Mouse (Mus musculus): Measurements from ENCODE around the gene Tmem179b. TPM values are rescaled to one million over a fixed set of nuclear protein-coding genes. Genes with fewer than 3 reads are reported as not detected.
"Not testable (repeated sequence)": the region's sequence is repeated elsewhere in the genome, so short reads cannot be mapped to it uniquely, and the experiment has no call there.

Gene Tmem179b
- polyA plus RNA-seq, 1 experiment from 2014 or later = 32.4 TPM

DNA sequence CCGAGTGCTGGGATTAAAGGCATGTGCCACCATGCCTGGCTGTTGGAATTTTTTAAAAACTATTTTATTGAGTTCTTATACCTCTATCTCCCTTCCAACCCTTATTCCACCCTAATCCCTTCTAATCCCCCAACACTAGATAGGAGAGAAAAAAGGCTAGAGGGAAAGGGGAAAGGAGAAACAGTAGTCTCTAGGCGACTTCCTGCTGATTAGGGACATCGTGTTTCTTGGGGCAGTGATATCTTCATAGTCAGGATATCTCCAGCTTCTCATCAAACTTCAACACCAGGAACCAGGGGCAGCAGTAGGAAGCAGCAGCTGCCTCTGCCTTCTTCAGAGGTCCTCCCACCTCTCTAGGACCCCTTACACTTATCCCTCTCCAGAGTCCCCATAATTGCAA is 39.9 kb downstream of the Tmem179b start:
- H3K27ac ChIP-seq (replicated peaks; ENCODE audit: low read depth, low read length) = no peak overlapping the region
- 0 out of 2 replicates have a peak, but pooled peaks cover 3% of the 10 kb centered on the region for H3K4me1 ChIP-seq (ENCODE audit: control insufficient read depth, insufficient read depth, low read length)
- ATAC-seq (ENCODE audit: low FRiP score, low TSS enrichment) (no peak), DNase-seq (no peak)
- H3K36me3 ChIP-seq (ENCODE audit: control insufficient read depth, insufficient read depth, low read length) = peaks cover 15% of the 10 kb centered on the region
- H3K4me3 ChIP-seq (replicated peaks; ENCODE audit: low read depth, low read length) = no peak overlapping the region
- no peaks in the 10 kb centered on the region for H3K9me3 ChIP-seq (ENCODE audit: control insufficient read depth, low read length)
- WGBS = 85% methylated on average over 3 of the region's 3 CpGs
- H3K9ac ChIP-seq (replicated peaks; ENCODE audit: low read length) = no peak overlapping the region
- H3K4me2 ChIP-seq (ENCODE audit: low read length) = no peak overlapping the region
- H3K27me3 ChIP-seq (ENCODE audit: control insufficient read depth, insufficient read depth, low read length) = no peaks in the 10 kb centered on the region

DNA sequence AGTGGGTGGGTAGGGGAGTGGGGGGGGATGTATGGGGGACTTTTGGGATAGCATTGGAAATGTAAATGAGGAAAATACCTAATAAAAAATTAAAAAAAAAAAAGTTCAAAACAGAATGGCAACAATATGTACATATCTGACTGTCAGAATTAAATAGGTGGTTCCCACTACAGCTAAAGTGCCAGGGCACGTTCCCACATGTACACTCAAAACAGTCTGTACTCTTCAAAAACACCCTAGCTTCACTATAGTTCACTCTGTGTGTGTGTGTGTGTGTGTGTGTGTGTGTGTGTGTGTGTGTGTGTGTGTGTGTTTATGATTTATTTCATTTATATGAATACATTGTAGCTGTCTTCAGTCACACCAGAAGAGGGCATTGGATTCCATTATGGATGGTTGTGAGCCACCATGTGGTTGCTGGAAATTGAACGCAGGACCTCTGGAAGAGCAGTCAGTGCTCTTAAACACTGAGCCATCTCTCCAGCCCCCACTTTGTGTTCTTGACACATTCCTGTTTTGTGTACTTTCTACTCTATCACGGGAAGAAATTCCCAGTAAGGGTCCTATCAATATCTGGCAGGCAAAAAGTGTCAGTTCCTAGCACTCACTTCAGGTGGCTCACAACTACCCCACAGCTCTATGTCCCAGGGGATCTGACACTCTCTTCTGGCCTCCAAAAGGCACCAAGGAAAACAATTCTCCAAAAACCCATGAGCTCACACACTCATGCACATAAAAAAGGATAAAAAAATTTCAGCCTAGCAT is 45.8 kb downstream of the Tmem179b start:
- not testable (repeated sequence) for H3K27ac ChIP-seq (replicated peaks; ENCODE audit: low read depth, low read length); ATAC-seq (ENCODE audit: low FRiP score, low TSS enrichment); H3K4me3 ChIP-seq (replicated peaks; ENCODE audit: low read depth, low read length); DNase-seq; H3K9ac ChIP-seq (replicated peaks; ENCODE audit: low read length); H3K4me2 ChIP-seq (ENCODE audit: low read length); H3K9me3 ChIP-seq (ENCODE audit: control insufficient read depth, low read length); H3K27me3 ChIP-seq (ENCODE audit: control insufficient read depth, insufficient read depth, low read length)
- H3K36me3 ChIP-seq (ENCODE audit: control insufficient read depth, insufficient read depth, low read length) = peaks cover 28% of the 10 kb centered on the region
- WGBS = 57% methylated on average over 3 of the region's 3 CpGs
- H3K4me1 ChIP-seq (ENCODE audit: control insufficient read depth, insufficient read depth, low read length) = peaks cover 19% of the 10 kb centered on the region

DNA sequence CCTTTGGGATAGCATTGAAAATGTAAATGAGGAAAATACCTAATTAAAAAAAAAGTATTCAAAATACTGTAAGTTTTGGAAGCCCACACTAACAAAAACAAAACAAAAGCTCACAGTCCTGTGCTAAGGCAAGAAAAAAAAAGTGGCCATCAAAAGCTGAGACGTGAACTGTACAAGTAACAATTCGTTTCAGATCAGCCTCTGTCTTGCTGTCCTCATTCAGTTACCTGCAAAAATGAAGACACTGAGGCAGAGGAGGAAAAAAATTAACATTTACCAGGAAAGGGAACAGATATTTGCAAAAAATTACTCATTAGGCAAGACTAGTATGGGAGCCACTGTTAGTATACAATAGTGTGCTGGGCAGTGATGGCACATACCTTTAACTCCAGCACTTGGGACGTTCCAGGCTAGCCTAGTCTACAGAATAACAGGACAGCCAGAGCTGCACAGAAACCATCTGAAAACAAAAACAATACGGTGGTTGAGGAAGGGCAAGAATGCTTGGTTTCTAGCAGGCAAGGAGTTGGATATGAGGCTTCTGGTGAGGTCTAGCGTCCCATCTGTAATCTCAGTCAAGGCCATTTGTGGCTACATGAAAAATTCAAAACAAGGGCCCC is 46.7 kb downstream of the Tmem179b start:
- Histone ChIP-seq H3K27me3 (ENCODE audit: control insufficient read depth, insufficient read depth, low read length) (no peaks in the 10 kb centered on the region), H3K9ac (replicated peaks; ENCODE audit: low read length) (no peak overlapping the region), H3K9me3 (ENCODE audit: control insufficient read depth, low read length) (no peaks in the 10 kb centered on the region), H3K4me2 (ENCODE audit: low read length) (no peak overlapping the region), H3K4me3 (replicated peaks; ENCODE audit: low read depth, low read length) (no peak overlapping the region), H3K36me3 (ENCODE audit: control insufficient read depth, insufficient read depth, low read length) (peaks cover 28% of the 10 kb centered on the region), H3K4me1 (ENCODE audit: control insufficient read depth, insufficient read depth, low read length) (peaks cover 19% of the 10 kb centered on the region), H3K27ac (replicated peaks; ENCODE audit: low read depth, low read length) (no peak overlapping the region)
- ATAC-seq (ENCODE audit: low FRiP score, low TSS enrichment) (no peak), DNase-seq (no peak)
- 37% methylated on average over 5 of the region's 5 CpGs for WGBS

DNA sequence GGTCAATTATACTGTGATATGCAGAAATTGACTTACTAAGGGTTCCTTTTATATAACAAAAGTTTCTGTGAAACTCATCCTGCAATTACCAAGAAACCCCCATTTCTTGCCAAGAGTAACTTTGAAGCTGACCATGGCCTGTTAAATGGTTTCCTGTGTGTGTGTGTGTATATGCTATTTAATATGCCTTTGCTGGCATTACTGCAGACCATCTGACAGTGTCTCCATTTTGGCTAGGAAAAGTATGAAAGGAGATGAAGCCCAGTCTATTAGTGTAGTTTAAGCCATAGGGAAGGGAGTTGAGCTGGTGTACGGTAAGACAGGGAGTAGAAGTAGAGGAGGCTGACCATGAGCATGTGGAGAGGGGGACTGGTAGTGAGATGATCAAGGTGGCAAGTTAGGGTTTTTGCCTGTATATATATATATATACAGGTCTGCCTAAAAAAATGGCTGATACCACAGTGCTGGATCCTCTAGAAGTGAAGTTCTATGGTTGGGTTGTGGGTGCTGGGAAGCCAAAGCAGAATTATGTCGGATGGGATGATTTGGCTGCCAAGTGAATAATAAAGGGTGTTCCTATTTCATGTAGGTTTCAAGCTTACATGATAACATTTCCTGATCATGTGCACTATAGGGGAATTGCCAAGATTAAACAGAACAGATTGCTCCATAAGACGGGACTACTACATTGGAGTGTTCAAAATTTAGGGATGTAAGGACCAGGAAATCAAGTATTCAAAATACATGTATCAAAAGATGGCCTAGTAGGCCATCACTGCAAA is 47.5 kb downstream of the Tmem179b start:
- no peak for ATAC-seq (ENCODE audit: low FRiP score, low TSS enrichment)

DNA sequence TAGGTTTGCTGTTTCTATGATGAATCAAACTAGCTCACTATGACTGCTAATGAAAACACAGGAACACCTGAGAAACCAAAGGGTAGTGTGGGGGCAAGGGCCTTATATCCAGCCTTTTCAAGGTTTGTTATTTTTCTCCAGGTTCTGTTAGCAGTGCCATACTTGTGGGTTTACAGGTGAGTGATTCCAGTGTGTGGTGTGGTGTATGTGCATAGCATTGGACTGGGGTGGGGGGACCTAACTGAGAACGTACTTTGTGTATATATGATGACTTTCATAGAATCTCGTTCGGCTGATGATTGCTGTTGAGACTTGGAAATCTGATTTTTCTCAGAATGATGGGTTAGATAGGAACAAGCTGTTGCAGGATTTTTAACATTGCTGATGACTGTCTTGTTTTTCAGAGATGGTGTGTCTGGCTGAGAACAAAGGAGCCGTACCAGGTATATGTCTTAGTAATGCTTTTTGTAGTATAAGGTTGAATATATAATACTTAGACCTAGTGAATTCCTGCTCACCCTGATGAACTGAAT is 49.1 kb downstream of the Tmem179b start:
- H3K4me3 ChIP-seq (replicated peaks; ENCODE audit: low read depth, low read length) = peak overlapping the region; percentile 56
- H3K9ac ChIP-seq (replicated peaks; ENCODE audit: low read length) = peak overlapping the region; percentile 75; the same call in 1 of the 2 replicates
- peak overlapping the region; percentile 84 for H3K4me2 ChIP-seq (ENCODE audit: low read length)
- H3K9me3 ChIP-seq (ENCODE audit: control insufficient read depth, low read length) = no peaks in the 10 kb centered on the region
- no peak for DNase-seq
- no peak for ATAC-seq (ENCODE audit: low FRiP score, low TSS enrichment)
- peaks cover 28% of the 10 kb centered on the region for H3K36me3 ChIP-seq (ENCODE audit: control insufficient read depth, insufficient read depth, low read length)
- peaks cover 33% of the 10 kb centered on the region for H3K4me1 ChIP-seq (ENCODE audit: control insufficient read depth, insufficient read depth, low read length)
- WGBS = 51% methylated on average over 4 of the region's 4 CpGs
- H3K27ac ChIP-seq (replicated peaks; ENCODE audit: low read depth, low read length) = no peak overlapping the region
- H3K27me3 ChIP-seq (ENCODE audit: control insufficient read depth, insufficient read depth, low read length) = no peaks in the 10 kb centered on the region

More for the DNA sequence above, 47.5 kb downstream of the Tmem179b start:
- no peak for DNase-seq
- H3K4me1 ChIP-seq (ENCODE audit: control insufficient read depth, insufficient read depth, low read length) = peaks cover 27% of the 10 kb centered on the region
- no peaks in the 10 kb centered on the region for H3K27me3 ChIP-seq (ENCODE audit: control insufficient read depth, insufficient read depth, low read length)
- H3K9ac ChIP-seq (replicated peaks; ENCODE audit: low read length) = no peak overlapping the region
- no peak overlapping the region for H3K4me3 ChIP-seq (replicated peaks; ENCODE audit: low read depth, low read length)
- H3K9me3 ChIP-seq (ENCODE audit: control insufficient read depth, low read length) = no peaks in the 10 kb centered on the region
- WGBS = 19% methylated on average over 3 of the region's 3 CpGs
- H3K4me2 ChIP-seq (ENCODE audit: low read length) = no peak overlapping the region
- H3K36me3 ChIP-seq (ENCODE audit: control insufficient read depth, insufficient read depth, low read length) = peaks cover 28% of the 10 kb centered on the region
- H3K27ac ChIP-seq (replicated peaks; ENCODE audit: low read depth, low read length) = no peak overlapping the region

DNA sequence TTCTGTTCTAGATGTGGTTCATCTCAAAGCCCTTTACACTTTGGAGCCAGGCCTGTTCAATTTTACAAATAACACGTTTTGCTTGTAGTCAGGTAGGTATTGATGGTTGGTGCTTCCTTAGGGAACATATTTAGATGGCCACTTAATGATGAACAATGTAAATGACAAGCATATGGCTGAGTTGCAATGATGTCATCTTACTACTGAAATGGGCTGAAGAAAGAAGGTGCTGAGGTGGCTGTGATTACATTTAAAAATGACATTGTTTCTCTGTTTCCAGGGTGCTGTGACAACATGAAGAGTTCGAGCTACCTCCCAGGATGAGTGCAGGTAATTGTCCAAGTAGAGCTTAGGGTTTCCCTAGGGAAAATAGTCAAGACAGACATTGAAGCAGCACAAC is 49.9 kb downstream of the Tmem179b start:
- peaks cover 33% of the 10 kb centered on the region for H3K4me1 ChIP-seq (ENCODE audit: control insufficient read depth, insufficient read depth, low read length)
- 3% methylated on average over 2 of the region's 2 CpGs for WGBS
- no peak for DNase-seq
- H3K9me3 ChIP-seq (ENCODE audit: control insufficient read depth, low read length) = no peaks in the 10 kb centered on the region
- H3K27me3 ChIP-seq (ENCODE audit: control insufficient read depth, insufficient read depth, low read length) = no peaks in the 10 kb centered on the region
- ATAC-seq (ENCODE audit: low FRiP score, low TSS enrichment) = no peak
- peak overlapping the region; percentile 84 for H3K4me2 ChIP-seq (ENCODE audit: low read length)
- peak overlapping the region; percentile 56 for H3K4me3 ChIP-seq (replicated peaks; ENCODE audit: low read depth, low read length)
- peak overlapping the region; percentile 75 for H3K9ac ChIP-seq (replicated peaks; ENCODE audit: low read length)
- H3K27ac ChIP-seq (replicated peaks; ENCODE audit: low read depth, low read length) = no peak overlapping the region
- peaks cover 28% of the 10 kb centered on the region for H3K36me3 ChIP-seq (ENCODE audit: control insufficient read depth, insufficient read depth, low read length)

DNA sequence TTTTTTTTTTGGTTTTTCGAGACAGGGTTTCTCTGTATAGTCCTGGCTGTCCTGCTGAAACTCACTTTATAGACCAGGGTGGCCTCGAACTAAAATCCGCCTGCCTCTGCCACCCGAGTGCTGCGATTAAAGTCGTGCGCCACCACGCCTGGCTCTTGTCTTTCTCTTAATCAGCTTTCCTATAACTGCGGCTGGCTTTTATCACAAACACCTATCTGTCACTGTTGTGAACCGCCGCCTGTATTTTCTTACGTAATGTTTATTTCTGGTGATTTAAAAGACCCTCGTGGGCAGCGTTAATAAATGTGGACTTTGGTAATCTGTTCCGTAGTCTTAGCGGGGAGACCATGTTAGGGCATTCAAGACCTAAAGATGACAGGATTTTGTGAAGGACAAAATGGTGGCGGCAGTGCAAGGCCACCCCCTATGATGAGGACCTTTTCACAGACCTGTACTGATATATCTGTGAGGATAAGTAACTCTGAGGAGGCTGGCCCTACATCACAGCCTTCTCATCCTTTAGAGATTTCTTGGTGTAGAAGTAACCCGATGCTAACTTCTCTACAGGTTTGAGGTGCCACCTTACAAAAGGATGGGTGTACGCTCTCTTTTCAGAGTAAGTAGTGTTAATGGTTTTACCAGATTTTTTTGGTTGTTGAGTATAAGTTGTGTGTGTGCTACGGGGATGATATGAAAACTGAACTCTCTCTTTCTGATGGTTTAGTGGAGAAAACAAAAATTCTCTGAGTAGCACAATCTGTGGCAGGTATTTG is 50.5 kb downstream of the Tmem179b start:
- Histone ChIP-seq H3K9ac (replicated peaks; ENCODE audit: low read length) (peak overlapping the region; percentile 75), H3K4me1 (ENCODE audit: control insufficient read depth, insufficient read depth, low read length) (peaks cover 33% of the 10 kb centered on the region), H3K4me3 (replicated peaks; ENCODE audit: low read depth, low read length) (peak overlapping the region; percentile 56), H3K36me3 (ENCODE audit: control insufficient read depth, insufficient read depth, low read length) (peaks cover 28% of the 10 kb centered on the region), H3K27ac (replicated peaks; ENCODE audit: low read depth, low read length) (peak overlapping the region; percentile 46), H3K27me3 (ENCODE audit: control insufficient read depth, insufficient read depth, low read length) (no peaks in the 10 kb centered on the region), H3K9me3 (ENCODE audit: control insufficient read depth, low read length) (no peaks in the 10 kb centered on the region), H3K4me2 (ENCODE audit: low read length) (peak overlapping the region; percentile 84)
- WGBS = under 1% methylated on average over 20 of the region's 20 CpGs
- no peak for ATAC-seq (ENCODE audit: low FRiP score, low TSS enrichment)
- peak; percentile 47 for DNase-seq
